Mouse (Mus musculus) spleen, postnatal 4 days (tissue): ENCODE results near the gene H2-M5.
A peak's percentile ranks its signal among the peaks of the same experiment; 100 is the strongest.
"Not testable (repeated sequence)": the region's sequence is repeated elsewhere in the genome, so short reads cannot be mapped to it uniquely, and the experiment has no call there.

Experiments used
- DNase-seq, 2 experiments: peaks; one replicate each; pipeline ENCODE4 v3.0.0; 2022; ENCODE audit warnings: low spot score in 2 of 2

The H2-M5 gene

DNA sequence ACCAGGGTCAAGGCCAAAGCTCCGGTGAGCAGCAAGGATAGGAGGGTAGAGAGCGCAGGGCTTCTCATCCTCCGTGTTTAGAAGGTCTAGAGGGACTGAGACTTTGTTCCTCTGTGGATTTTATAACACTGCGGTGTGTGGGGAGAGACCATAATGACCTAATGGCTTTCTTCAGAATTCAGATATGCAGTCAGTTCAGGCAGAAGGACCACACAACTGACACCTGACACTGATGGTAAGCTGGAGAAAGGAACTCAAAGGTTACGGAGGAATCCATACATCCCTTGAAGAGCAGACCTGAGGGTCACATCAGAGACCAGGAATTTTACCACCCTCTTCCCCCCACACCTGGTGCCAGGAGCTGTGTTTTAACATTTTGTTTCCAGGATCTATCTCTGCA, at the start of gene H2-M5:
Gene H2-M5, minus strand, starts transcription at position 101 of the 400 bp plus-strand sequence.
- no peak for DNase-seq

DNA sequence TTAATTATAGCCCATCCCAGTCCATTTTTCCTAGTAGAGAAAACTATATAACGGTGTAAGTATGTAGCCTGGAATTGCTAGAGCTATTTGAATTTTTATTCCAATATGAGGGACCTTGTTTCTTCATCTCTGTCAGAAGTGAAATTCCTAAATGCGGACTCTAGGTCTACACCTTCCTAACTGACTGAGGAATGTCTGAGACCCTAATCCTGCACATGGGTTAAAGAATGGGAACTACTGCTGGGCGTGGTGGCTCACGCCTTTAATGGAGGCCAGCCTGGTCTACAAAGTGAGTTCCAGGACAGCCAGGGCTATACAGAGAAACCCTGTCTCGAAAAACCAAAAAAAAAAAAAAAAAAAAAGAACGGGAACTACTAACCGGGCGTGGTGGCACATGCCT, 39.8 kb upstream of the H2-M5 start:
- DNase-seq: no peak

DNA sequence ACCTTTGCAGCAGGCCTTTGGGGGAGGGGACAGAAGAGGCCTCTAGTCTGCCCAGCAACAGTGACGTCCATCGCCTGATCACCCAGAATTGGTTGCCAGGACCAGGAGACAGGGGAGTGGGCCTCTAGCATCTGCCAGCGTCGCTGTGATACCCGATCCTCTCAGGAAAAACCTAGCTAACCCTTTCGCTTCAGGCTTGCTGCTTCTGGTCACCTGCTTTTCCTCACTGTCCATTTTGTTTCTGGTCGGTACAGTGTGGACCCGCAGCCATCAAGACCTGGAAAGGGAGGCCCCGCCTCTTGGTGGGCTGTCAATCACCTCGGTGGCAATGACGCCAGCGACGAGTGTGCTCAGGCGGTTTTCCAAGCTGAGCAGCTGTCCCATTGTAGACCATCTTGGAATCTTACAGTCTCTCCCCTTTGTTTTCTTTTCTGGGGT, 39.4 kb upstream of the H2-M5 start:
- DNase-seq: peak; percentile 35 to 73

DNA sequence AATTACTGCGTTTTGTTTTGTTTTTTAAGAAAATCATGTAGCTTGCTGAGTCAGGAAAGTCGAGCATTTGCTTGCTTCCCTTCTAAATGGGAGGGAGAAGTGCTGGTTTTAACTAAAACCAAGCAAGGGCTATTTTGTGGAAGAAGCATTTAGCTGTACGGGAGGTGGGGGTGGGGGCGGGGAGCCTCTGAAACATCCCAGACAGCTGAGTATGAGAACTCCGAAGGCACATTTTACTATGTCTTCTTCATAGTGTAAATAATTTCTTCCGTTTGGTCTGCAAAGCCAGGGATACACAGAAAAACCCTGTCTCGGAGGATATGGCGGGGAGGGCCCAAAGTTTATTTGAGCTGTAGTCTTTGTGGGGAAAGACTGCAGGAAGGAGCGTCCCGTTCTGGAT, 38.9 kb upstream of the H2-M5 start:
- no peak for DNase-seq

DNA sequence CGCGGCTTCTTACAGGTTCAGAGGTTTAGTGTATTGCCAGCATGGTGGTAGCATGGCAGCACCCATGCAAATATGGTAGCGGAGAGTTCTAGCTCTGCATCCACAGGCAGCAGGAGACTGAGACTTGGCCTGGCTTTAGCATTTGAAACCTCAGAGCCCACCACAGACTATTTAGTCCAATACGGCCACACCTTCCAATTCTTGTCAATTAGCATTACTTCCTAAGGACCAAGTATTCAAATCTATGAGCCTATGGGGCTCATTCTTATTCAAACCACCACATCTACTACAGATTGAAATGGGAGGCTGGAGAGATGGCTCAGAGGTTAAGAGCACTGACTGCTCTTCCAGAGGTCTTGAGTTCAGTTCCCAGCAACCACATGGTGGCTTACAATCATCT, 38.1 kb upstream of the H2-M5 start:
- DNase-seq: no peak

DNA sequence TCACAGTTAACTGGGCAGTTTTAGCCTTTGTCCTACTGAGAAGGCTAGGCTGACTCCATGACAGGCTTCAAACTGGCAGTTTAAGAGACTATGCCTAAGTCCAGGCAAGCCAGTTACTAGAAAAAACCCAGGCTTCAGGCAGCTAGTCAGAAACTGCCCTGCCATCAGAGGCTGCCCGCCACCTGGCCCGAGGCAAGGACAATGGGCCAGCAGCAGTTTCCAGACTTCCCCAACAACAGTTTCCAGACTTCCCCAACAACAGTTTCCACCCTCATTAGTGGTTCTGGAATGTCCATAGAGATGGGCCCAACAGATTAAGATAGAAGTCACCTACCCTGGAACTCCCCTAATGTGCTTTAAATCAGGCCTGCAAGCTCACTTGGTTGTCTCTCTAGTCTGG, 37.1 kb upstream of the H2-M5 start:
- no peak for DNase-seq

DNA sequence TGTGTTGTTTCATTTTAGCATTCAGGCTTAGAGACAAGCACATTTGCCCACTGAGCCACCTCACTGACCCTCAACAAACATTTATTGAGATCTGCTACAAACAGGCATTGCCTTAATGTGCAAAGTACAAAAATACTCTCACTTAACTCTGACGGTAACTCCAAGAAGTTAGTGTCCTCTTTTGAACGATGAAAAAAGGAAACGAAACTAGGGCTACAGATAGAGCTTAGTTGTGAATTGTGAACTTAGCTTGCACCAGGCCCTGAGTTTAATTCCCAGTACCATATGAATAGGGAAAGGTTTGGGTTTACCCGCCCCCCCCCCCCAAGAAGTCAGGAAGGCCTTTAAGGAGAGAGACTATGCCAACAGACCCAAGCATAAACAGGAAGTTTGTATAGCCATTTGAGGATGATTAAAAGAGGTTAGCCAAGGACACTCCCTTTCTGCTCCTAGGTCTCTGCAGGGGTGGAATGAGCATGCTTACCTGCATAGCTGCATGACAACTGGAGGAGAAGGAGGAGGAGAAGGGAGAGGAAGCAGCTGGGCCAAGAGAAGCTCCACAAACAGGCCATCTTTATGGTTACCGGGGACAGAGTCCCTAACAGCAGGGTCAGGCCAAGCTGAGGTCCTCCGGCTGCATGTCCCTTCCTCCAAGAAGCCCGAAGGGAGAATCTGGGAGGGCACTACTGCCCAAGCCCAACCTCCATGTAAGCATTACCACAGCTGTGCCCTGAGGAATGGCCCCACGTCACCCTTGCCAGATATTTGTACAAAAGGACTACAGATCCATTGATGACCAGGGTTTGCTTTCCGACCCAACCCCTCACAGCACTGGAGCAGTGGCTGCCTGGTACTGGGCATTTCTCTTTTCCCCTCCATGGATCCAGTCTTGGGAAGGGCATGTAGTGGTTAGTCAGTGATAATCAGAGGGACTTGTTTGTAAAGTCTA, 33.6 kb upstream of the H2-M5 start, which contains the start of gene Mog:
Gene Mog, minus strand, starts transcription at position 771 of the 949 bp plus-strand sequence.
- DNase-seq: no peak

DNA sequence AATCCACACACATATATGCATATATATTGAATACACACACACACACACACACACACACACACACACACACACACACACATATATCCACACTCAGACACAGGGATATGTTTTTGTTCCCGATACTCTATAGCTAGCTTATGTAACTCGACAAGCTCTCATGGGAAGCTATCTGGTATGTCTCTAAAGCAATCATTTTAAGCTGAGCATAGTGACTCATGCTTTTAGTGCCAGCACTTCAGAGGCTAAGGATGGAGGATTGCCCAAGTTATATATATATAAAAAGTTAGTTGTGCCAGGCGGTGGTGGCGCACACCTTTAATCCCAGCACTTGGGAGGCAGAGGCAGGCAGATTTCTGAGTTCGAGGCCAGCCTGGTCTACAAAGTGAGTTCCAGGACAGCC, 29.9 kb upstream of the H2-M5 start:
- DNase-seq: not testable (repeated sequence)

DNA sequence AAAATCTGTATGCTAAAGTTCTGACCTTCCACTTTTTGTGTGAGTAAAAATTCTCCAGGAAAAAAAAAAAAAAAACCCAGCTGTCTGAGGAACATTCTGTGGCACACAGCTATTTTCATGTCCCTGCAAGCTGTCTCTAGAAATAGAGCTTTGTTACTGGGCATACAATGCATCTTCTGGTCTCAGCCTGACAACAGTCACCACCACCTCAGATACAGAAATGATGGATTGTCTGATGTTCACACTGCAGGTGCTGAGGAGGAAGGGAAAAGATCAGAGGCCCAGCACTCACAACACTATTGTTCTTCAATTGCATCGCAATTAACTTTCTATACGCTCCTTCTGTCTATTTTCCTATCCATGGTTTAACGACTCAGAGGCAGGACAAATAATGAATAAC, 29.0 kb upstream of the H2-M5 start:
- DNase-seq: no peak

DNA sequence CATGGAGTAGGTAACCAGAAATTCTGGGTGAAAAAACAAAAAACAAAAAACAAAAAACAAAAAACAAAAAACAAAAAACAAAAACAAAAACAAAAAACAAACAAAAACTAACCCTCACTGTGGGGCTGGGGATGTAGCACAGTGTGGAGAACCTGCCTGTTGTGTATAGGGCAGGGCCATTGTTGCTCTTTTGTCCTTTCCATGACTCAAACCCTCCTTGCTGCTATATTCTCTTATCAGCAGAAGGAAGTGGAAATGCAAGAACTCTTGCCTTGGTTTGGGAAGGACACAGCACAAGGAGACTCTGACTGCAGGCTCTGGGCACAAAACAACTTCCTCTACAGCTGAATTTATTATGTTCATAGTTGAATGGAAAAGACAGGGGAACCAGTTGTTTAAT, 27.0 kb upstream of the H2-M5 start:
- DNase-seq: no peak

DNA sequence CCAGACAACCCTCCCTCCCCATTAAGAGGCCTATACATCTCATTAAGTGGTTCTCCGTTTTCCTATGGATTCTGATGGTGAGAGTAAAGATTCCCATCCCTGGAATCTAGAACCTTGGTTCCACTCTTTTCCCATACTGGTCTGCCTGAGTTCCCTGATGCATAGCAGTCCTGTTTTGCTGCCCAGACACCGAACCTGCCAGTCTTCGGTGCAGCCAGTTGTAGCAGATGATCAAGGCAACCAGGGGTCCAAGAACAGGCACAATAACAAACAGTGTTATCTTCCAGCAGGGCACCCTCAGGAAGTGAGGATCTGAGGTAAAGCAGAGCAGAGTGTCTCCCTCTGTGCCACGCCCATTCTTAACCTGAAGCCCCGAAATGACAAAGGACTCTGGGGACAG, 22.8 kb upstream of the H2-M5 start:
- DNase-seq: no peak

DNA sequence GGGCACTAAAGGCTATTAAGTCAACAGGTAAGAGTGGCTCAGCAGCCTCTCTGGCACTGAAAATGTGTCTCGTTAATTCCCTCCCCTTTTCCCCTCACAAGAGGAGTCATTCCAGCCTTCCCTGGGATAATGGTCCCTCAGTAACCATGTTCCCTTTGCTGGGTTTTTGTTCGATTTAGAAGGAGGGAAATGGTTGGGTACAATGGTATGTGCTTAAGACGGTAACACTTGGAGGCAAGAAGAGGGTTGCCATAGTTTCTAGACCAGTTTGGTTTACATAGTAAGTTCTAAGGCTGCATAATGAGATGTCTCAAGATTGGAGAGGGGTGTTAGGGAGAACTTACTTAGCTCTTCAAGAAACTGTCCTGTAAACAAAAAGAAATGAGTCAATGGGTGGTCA, 22.4 kb upstream of the H2-M5 start:
- DNase-seq: no peak

DNA sequence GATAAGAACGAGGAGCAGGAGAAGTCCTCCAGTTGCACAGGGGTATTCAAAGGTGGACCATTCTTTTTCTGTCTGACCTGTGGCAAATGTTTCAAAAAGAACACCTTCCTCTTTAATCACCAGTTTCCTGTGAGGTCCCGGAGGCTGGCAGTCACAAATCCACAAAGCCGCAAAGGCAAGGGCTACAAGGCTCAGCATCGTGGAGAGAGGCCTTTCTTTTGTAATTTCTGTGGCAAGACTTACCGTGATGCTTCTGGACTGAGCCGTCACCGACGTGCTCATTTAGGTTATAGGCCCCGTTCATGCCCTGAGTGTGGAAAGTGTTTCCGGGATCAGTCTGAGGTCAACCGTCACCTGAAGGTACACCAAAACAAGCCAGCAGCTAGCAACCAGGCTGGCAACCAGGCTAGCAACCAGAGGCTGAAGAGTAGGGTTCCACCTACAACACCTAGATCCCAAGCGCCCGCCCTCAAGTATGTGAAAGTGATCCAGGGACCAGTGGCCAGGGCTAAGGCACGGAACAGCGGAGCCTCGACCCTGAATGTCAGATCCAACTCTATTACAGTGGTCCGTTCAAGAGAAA, 20.2 kb upstream of the H2-M5 start:
- DNase-seq: no peak

DNA sequence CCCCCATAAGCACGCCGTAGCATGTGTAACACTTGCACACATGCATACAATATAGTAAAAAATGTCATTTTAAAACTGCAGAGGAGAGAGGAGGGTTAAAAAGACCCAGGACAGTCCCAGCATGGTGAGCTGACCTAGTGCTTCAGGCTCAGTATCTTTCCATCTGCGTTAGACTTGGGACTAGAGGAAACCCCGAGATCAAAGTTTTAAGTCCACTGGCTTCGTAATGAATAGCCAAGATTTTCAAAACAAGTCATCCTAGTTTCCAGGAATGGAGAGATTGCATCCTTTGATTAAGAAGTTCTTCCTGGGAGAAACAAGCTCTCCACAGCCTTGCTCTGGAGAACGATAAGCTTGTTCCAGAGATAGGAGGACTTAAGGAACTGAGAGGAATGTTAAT, 18.8 kb upstream of the H2-M5 start:
- DNase-seq: no peak

DNA sequence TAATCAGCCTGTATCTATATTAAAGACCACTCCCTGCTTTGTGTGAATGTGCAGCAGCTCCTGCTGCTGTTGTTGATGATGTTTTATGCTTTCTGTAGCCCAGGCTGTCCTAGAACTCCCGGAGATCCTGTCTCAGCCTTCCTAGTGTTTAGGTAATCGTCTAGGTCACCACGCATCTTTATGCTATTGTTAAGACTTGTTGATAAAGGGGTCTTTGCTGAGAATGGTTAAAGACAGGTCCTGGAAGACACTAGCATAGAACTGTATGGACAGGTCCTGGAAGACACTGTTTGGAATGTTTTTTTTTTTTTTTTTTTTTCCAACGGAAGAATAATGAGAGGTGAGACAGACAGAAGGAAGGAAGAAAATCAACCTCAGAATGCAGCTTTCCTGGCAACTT, 14.0 kb upstream of the H2-M5 start:
- no peak for DNase-seq

DNA sequence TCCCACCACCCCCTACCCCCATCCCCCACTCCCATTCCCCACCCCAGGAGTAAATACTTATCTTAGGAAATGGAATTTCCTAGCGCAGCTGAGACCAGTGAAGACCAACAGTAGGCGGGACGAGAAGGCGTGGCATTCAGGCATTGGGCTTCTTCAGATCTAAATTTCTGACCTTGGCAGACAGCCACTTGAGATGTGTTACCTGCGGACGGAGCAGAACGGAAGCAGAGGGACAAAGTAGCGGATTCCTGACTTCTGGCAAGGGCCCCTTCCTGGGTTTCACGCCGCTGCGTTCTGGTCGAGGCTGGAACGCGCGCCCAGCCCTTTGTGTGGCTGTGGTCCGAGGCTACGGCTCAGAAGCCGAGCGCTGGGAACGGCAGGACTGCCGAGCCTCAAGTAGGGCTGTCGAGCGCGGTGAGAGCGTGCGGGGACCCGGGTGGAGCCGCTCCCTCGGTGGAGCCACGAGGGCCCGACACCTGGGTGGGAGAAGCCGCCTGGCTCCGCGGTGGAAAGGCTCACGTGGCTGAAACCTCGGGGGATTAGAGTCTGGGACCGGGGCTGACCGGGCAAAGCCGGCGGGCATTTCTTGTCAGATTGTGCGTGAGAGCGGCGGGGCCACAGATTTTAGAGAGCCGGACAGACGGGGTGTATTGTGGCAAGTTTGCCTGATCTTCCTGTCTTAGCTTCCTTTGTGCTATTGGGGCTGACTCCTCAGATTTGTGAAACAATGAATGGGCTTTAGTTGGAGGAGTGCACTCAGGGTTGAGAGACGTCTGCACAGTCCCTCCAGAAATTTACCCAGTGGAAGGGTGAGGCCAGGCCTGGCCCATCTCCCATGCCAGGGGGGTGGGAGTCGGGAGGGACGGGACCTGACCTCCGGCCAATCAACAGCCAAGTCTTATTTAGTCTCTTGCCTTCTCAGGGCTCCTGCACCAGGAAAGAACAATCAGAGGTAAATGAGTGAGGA, 13.3 kb upstream of the H2-M5 start:
- DNase-seq: no peak

DNA sequence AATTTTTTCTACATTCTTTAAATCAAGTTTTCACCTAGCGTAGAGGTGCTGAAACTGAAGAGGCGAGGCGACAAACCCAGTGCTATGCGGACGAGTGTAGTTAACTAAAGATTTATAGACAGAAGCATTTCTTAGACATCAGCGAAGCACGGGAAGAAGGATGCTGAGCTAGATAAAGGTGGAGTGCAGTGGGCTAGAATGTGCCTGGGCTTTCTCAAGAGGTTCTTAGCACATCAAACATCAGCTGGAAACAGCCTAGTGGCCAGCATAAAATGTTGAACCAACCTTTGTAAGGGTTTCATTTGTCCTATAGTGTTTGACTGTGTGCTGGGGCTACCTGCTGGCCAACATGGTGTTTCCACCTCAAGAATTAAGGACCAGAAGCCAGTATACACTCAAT, 11.5 kb upstream of the H2-M5 start, which contains the start of gene Zfp57:
Gene Zfp57, plus strand, starts transcription at position 301 of the 400 bp plus-strand sequence.
- DNase-seq: no peak

DNA sequence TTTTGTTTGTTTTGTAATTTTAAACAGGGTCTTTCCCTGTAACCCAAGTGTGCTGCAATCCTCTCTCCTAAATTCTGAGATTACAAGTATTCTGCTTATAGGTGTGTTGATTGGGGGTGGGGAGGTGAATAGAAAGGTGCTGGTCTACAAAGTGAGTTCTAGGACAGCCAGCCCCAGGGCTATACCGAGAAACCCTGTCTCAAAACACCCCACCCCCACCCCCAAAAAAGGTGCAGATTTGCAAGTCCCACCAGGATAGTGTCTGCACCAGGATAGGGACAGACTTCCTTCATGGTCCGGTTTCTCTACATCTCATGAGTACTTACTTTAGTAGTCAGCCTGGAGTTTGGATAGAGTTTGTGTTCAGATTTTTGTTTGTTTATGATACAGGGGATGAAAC, 9.1 kb upstream of the H2-M5 start:
- no peak for DNase-seq

DNA sequence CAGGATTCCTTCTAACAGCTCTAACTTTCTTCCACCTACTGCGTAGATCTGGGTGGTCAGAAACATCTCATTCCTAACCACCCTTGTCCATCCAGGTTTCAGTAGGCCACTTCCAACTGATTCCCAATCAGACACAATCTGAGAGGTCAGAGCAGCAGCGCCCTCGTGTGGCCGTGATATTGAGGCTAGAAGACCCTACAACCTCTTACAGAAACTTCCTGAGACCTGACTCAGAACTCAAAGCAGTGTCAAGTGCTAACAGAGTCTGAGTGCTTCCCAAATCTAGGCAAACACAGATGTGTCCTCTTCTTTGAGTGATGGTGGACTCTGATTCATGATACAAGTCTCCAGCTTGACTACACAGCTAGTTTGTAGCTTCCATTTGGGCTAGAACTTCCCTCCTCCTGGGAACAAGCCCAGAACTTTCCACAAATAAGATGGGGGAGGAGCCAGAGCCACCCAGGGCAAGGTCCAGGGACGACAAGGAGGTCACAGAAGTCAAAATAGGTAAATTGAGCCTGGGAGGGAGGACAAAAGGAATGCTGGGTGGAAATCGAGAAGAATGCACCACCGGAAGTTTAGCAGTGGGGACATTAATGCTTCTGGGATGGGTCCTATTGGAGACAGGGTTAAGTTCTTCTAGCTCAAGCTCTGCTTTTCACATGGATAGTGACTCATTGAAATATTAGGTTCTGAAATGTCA, 7.8 kb upstream of the H2-M5 start:
- peak; percentile 36 to 74 for DNase-seq

DNA sequence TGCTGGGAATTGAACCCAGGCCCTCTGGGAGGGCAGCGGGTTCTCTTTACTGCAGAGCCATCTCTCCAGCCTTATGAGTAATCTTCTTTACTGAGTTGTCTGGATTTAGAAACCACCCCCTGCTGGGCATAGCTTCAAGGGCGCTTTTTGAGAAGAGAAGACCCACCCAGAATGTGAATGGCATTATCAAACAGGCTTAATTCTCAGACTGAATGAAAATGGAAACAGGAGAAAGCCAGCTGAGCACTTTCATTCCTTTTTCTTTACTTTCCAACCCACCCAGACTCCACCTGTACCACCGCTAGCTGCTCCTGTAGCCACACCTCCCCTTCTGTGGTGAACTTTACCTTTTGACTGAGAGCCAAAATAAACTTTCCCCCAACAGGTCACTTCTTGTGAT, 6.1 kb upstream of the H2-M5 start:
- DNase-seq: no peak

DNA sequence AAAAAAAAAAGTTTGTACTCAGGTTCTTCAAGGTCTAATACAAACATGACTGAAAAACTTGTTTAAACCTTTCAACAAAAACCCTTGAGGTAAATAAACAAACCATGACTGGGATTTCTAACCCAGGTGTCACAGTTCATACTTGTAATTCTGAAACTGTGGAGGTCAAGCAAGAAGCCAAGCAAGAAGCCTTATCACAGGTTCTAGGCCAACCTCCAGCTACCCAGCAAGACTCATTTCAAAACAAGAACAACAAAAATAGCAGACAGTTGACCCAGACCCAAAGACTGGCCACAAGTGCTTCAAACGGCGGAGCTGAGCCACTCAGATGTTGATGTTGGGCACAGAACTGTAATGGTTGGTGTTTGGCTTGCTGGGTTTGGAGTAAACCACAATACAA, 5.2 kb upstream of the H2-M5 start:
- DNase-seq: no peak
